13 mouse cellular contexts compared by ENCODE assay signal in genomic region chr12:83113971-83114370, GRCm38 (mm10).
A peak's percentile ranks its signal among the peaks of the same experiment; 100 is the strongest.
DNase-seq lines count a peak whose midpoint lies in the region; ATAC-seq lines count a peak whose summit lies in the region.
"Had no signal": no experiment of that assay in that cellular context is flagged by ENCODE, and none has a peak within 500 bp of the region (broad histone marks: within the 10 kb centered on the region; RNA-seq: fewer than 3 reads in every experiment).

No protein-coding gene starts in this region.

- H3K4me2 ChIP-seq in liver, embryonic 15.5 days = 0 out of 2 replicates have a peak overlapping the region, but pooled peaks have one; percentile 2
- H3K4me2 ChIP-seq: embryonic facial prominence, embryonic 12.5 days; heart, embryonic 12.5 days had no signal

- no peaks in the 10 kb centered on the region for H3K9me3 ChIP-seq in liver, embryonic 15.5 days (replicated peaks)
- H3K9me3 ChIP-seq: embryonic facial prominence, embryonic 12.5 days had no signal

- 57% methylated on average over 3 of the region's 3 CpGs for WGBS in liver, embryonic 15.5 days (ENCODE audit: insufficient replicate concordance)

- no peaks in the 10 kb centered on the region for H3K36me3 ChIP-seq in liver, embryonic 15.5 days (replicated peaks)
- H3K36me3 ChIP-seq: embryonic facial prominence, embryonic 12.5 days; heart, embryonic 12.5 days had no signal

- DNase-seq in heart, postnatal 4 days = peak; percentile 49
- DNase-seq in heart, postnatal 25 days (ENCODE audit: low spot score) = no peak
- peak; percentile 44 for DNase-seq in right cerebral cortex, postnatal 4 days
- DNase-seq in right cerebral cortex, postnatal 25 days = no peak
- peak; percentile 61 to 65 for DNase-seq in cerebellum, postnatal 10 days
- DNase-seq in layer of hippocampus, postnatal 10 days (ENCODE audit: low spot score in 2 of 2) = no peak
- no peak for DNase-seq in c-Kit-positive CD71-positive TER-119-positive erythroid progenitor cells, embryonic 14.5 days (ENCODE audit: low spot score)

- H3K4me3 ChIP-seq in liver, embryonic 15.5 days (replicated peaks) = no peak overlapping the region
- H3K4me3 ChIP-seq: embryonic facial prominence, embryonic 12.5 days; heart, embryonic 12.5 days had no signal

- peaks cover 41% of the 10 kb centered on the region for H3K4me1 ChIP-seq in liver, embryonic 15.5 days (replicated peaks)
- H3K4me1 ChIP-seq: embryonic facial prominence, embryonic 12.5 days had no signal

- no peak for ATAC-seq in liver, embryonic 15.5 days (ENCODE audit: insufficient read depth)
- ATAC-seq: intestine, embryonic 16.5 days had no signal

- 0 out of 2 replicates have a peak overlapping the region, but pooled peaks have one; percentile 27 for H3K9ac ChIP-seq in liver, embryonic 15.5 days
- H3K9ac ChIP-seq: embryonic facial prominence, embryonic 12.5 days; heart, embryonic 12.5 days had no signal

- H3K27ac ChIP-seq in liver, embryonic 15.5 days (replicated peaks) = peak overlapping the region; percentile 87
- H3K27ac ChIP-seq: embryonic facial prominence, embryonic 12.5 days; kidney, postnatal 0 days; stomach, postnatal 0 days had no signal

- intact Hi-C loops in heart, postnatal 25 days (cut with DNase I) = loop anchor here (1.0 kb wide), 1 partner anchor 388 kb away; no protein-coding TSS in a partner anchor

- H3K27me3 ChIP-seq in liver, embryonic 15.5 days = no peaks in the 10 kb centered on the region
- H3K27me3 ChIP-seq: embryonic facial prominence, embryonic 12.5 days; heart, embryonic 12.5 days had no signal

Comparison
In these comparisons a context has a peak if more than half of its experiments do, and no peak if none do; other contexts are left out.
1. DNase-seq: peak in heart, postnatal 4 days (single experiment), right cerebral cortex, postnatal 4 days (single experiment) and cerebellum, postnatal 10 days (2 of 2); none in heart, postnatal 25 days (single experiment), right cerebral cortex, postnatal 25 days (single experiment), layer of hippocampus, postnatal 10 days (0 of 2) and c-Kit-positive CD71-positive TER-119-positive erythroid progenitor cells, embryonic 14.5 days (single experiment).